Comparison of ENCODE assay signal across 7 mouse cellular contexts in the genomic region with DNA sequence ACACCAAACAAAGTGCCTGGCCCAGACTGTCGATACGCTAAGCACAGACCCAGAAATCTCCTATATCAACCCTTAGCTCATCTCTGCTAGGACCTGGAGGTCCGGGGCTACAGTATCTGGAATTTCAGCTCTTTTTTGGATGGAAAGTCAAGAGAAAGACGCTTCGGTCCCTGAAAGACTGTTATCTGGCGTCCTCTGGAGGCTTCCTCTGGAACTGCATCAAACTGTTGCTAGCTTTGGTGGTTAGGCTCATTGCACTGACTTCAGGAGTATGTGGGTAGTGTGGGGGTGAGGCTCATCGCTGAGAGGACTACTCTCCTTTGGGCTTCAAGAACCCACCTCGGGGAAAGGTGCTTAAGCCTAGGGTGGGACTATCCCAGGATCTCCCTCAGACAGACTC. TPM values are rescaled to one million over a fixed set of nuclear protein-coding genes. Genes with fewer than 3 reads are reported as not detected.
DNase-seq lines count a peak whose midpoint lies in the region; ATAC-seq and TF ChIP-seq lines count a peak whose summit lies in the region.

No protein-coding gene starts in this region.

- H3K4me3 ChIP-seq in ES-Bruce4 (ENCODE audit: low read depth, low read length): no peak overlapping the region

- TF ChIP-seq CTCF in ES-Bruce4 (IDR thresholded peaks at IDR 0.05; ENCODE audit: low read depth, low read length): peak; percentile 50

- intact Hi-C loops in heart, postnatal 36 days (cut with DNase I): loop anchor here (1.0 kb wide), 1 partner anchor 39 kb away; no protein-coding TSS in a partner anchor

- H3K27me3 ChIP-seq in ES-Bruce4 (ENCODE audit: control insufficient read depth, insufficient read depth, low read length, poor library complexity, severe bottlenecking): no peaks in the 10 kb centered on the region

- TF ChIP-seq POLR2A in ES-Bruce4 (IDR thresholded peaks at IDR 0.05; ENCODE audit: insufficient read depth, low read length): no peak

- H3K9ac ChIP-seq in ES-Bruce4 (ENCODE audit: low read depth, poor library complexity, severe bottlenecking): no peak overlapping the region

- no peaks in the 10 kb centered on the region for H3K9me3 ChIP-seq in ES-Bruce4 (replicated peaks; ENCODE audit: control insufficient read depth, insufficient read depth, low read length, poor library complexity, severe bottlenecking)

- H3K4me1 ChIP-seq in ES-Bruce4 (ENCODE audit: control insufficient read depth, insufficient read depth, low read length): no peaks in the 10 kb centered on the region

- TF ChIP-seq EP300 in ES-Bruce4 (IDR thresholded peaks at IDR 0.05; ENCODE audit: insufficient read depth, low read depth, low read length): no peak

- peak; percentile 82 for DNase-seq in R1 (ENCODE audit: low read depth, low spot score)
- peak; percentile 68 to 87 for DNase-seq in cerebellum, postnatal 4 days (ENCODE audit: low spot score in 2 of 2)
- peak; percentile 53 to 68 for DNase-seq in heart, postnatal 36 days
- peak; percentile 72 to 82 for DNase-seq in layer of hippocampus, postnatal 36 days
- DNase-seq in spleen, postnatal 14 days (ENCODE audit: low spot score in 2 of 2): peak; percentile 18 to 49

- H3K27ac ChIP-seq in ES-Bruce4 (ENCODE audit: insufficient read depth, low read length): no peak overlapping the region

- H3K36me3 ChIP-seq in ES-Bruce4 (ENCODE audit: control insufficient read depth, insufficient read depth, low read length, poor library complexity, severe bottlenecking): no peaks in the 10 kb centered on the region

- peak; percentile 66 for ATAC-seq in megakaryocyte-erythroid progenitor cell, adult 5-6 weeks (replicated peaks; ENCODE audit: low FRiP score, low TSS enrichment, poor library complexity, severe bottlenecking)

RNA-seq across cellular contexts. Expression of gene Foxn1, which starts 13.3 kb away (rescaled TPM):
- polyA plus RNA-seq in ES-Bruce4 (2011; ENCODE audit: insufficient read depth, insufficient read length, low read depth, missing spikeins): not detected in 2 replicates
- total RNA-seq in heart, postnatal 36 days (2021): not detected
- not detected for total RNA-seq in layer of hippocampus, postnatal 36 days (2021)
- not detected in 2 replicates for total RNA-seq in megakaryocyte-erythroid progenitor cell, adult 5-6 weeks (2014; fragmentation: Nextera tagmentation)
- not detected in 2 replicates for total RNA-seq in megakaryocyte-erythroid progenitor cell, adult 5-6 weeks (2017)

RNA-seq across cellular contexts. Expression of gene Slc13a2, which starts 22.3 kb away (rescaled TPM):
- polyA plus RNA-seq in ES-Bruce4 (2011; ENCODE audit: insufficient read depth, insufficient read length, low read depth, missing spikeins): not detected in 2 replicates
- total RNA-seq in heart, postnatal 36 days (2021): not detected
- not detected for total RNA-seq in layer of hippocampus, postnatal 36 days (2021)
- total RNA-seq in megakaryocyte-erythroid progenitor cell, adult 5-6 weeks (2014; fragmentation: Nextera tagmentation): not detected in 2 replicates
- total RNA-seq in megakaryocyte-erythroid progenitor cell, adult 5-6 weeks (2017): not detected in 2 replicates

RNA-seq across cellular contexts. Expression of gene Unc119, which starts 56.4 kb away (rescaled TPM):
- 25.7 and 28.7 TPM in 2 replicates for polyA plus RNA-seq in ES-Bruce4 (2011; ENCODE audit: insufficient read depth, insufficient read length, low read depth, missing spikeins)
- total RNA-seq in heart, postnatal 36 days (2021): 1 to 10 TPM; 5.3 to 6.2 TPM
- 10 to 100 TPM; 31.6 to 36.4 TPM for total RNA-seq in layer of hippocampus, postnatal 36 days (2021)
- total RNA-seq in megakaryocyte-erythroid progenitor cell, adult 5-6 weeks (2014; fragmentation: Nextera tagmentation): 51.2 and 51.5 TPM in 2 replicates
- total RNA-seq in megakaryocyte-erythroid progenitor cell, adult 5-6 weeks (2017): 20.0 and 27.2 TPM in 2 replicates
